Mouse (Mus musculus): ENCODE data around the gene Grxcr1.

GRCm38 (mm10) chr5:68057574-68057973 lies 25.9 kb downstream of the Grxcr1 start:
- no peak for TF ChIP-seq CTCF (IDR thresholded peaks at IDR 0.05; ENCODE audit: low read depth)
- no peak for TF ChIP-seq EP300 (IDR thresholded peaks at IDR 0.05; ENCODE audit: low read depth)
